Mouse (Mus musculus) kidney, adult 2 months (tissue): ENCODE results near the gene Cabp2. TPM values are rescaled to one million over a fixed set of nuclear protein-coding genes. Genes with fewer than 3 reads are reported as not detected.

Experiments used
- DNase-seq: peaks from one replicate; pipeline ENCODE4 v3.0.0; 2021
- H3K27ac ChIP-seq: fragments of 200-500 bp; 2 replicates; pipeline ENCODE4 v1.5.1; 2012; ENCODE audit warnings: low read depth, low read length, control low read depth, inconsistent platforms; ENCODE audit not compliant: insufficient read depth
- H3K27me3 ChIP-seq: fragments of 200-500 bp; replicated peaks from 2 replicates; pipeline ENCODE4 v1.6.1; 2012; ENCODE audit warnings: mild to moderate bottlenecking, moderate library complexity, low read length, inconsistent platforms; ENCODE audit not compliant: control insufficient read depth, insufficient read depth
- H3K36me3 ChIP-seq: fragments of 200-500 bp; 2 replicates; pipeline ENCODE4 v1.6.1; 2012; ENCODE audit warnings: mild to moderate bottlenecking, moderate library complexity, low read length, inconsistent platforms; ENCODE audit not compliant: control insufficient read depth, insufficient read depth
- H3K4me1 ChIP-seq: fragments of 200-500 bp; 2 replicates; pipeline ENCODE4 v1.6.1; 2011; ENCODE audit warnings: low read length; ENCODE audit not compliant: control insufficient read depth, insufficient read depth
- H3K4me3 ChIP-seq: fragments of 200-500 bp; 2 replicates; pipeline ENCODE4 v1.5.1; 2011; ENCODE audit warnings: mild to moderate bottlenecking, low read depth, low read length, control low read depth; ENCODE audit not compliant: insufficient read depth
- CTCF ChIP-seq: fragments of 200-500 bp; conservative IDR thresholded peaks from 2 replicates; pipeline ENCODE4 v1.5.1; 2011; ENCODE audit warnings: low read depth, mild to moderate bottlenecking, control low read depth, low read length, moderate library complexity, mixed read lengths; ENCODE audit not compliant: insufficient read depth, insufficient read length
- POLR2A ChIP-seq: fragments of 200-500 bp; IDR thresholded peaks from one replicate; pipeline ENCODE4 v1.6.1; 2011; ENCODE audit warnings: low read depth, low read length, control low read depth
- WGBS: fragments of 180-500 bp; shearing (Covaris S2); methylation state at CpG from one replicate; pipeline ENCODE4 v1.1.7; 2018; 5-methylcytosine and 5-hydroxymethylcytosine counted together
- polyA plus RNA-seq: library from polyadenylated mRNA; depleted of rRNA; stranded (reverse); fragments of >200 nt; gene quantifications from 2 replicates; pipeline ENCODE4 v1.2.3, GENCODE M21; 2012

Gene Cabp2
- polyA plus RNA-seq, 1 experiment, result 0.66 TPM

DNA sequence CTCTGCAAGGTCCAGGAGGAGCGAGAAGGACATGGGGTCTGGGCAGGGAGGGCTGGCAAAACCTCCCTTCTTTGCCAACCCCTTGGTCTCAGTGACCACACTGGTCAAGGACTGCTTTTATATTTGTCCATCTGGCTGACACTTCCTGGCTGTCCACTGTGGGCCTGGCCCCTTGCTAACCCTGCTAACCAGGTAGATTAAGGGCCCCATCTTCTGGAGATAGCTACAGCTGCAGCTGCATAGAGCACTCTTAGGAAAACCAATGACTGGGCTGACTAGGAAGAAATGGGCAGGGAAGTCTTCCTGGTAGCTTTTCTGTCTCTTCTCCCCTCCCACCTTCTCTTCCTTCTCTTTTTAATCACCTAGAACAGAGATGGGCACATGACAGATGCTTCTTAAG is 3.6 kb downstream of the Cabp2 start:
- no peak overlapping the region for H3K4me3 ChIP-seq
- TF ChIP-seq POLR2A, result no peak
- peak; percentile 81 for TF ChIP-seq CTCF
- H3K4me1 ChIP-seq, result no peaks in the 10 kb centered on the region; the same call in 1 of the 2 replicates
- no peaks in the 10 kb centered on the region for H3K27me3 ChIP-seq
- peak; percentile 69 for DNase-seq
- WGBS, result 94% methylated on average over 1 of the region's 1 CpGs
- no peaks in the 10 kb centered on the region for H3K36me3 ChIP-seq
- H3K27ac ChIP-seq, result no peak overlapping the region

DNA sequence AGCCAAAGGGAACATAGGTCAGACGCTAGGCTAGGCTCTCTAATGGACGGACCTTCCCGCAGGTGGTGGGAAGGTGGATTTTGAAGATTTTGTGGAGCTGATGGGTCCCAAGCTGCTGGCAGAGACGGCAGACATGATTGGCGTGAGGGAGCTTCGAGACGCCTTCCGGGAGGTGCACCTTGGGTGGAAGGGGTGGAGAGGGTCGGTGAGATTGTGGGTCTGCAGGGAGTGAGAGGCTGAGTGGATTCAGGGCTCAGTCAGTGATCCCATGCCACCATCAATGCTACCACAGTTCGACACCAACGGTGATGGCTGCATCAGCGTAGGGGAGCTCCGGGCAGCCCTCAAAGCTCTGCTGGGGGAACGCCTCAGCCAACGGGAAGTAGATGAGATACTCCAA is 4.8 kb downstream of the Cabp2 start:
- 89% methylated on average over 15 of the region's 15 CpGs for WGBS

DNA sequence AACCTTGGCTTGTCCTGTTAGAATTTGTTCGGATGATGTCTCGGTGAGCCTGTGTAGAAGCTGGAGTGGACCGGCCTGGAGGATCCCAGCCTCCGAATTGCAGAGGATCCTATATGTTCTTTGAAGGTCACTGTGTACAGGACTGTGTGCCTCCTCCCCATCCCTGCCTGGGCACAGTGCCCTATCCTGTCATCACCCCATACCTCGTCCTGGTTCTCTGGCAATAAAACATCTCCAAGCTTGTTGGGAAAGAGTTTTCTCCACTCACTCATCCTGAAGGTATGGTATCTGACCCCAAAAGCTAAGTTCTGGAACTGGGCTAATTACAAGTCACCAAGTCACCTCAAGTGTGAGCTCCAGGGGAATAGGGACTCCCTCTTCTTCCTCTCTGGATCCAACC is 5.7 kb downstream of the Cabp2 start:
- Histone ChIP-seq H3K4me1 (no peaks in the 10 kb centered on the region), H3K27ac (no peak overlapping the region), H3K27me3 (no peaks in the 10 kb centered on the region), H3K36me3 (no peaks in the 10 kb centered on the region), H3K4me3 (no peak overlapping the region)
- TF ChIP-seq CTCF (no peak), POLR2A (no peak)
- DNase-seq, result no peak
- WGBS, result 81% methylated on average over 5 of the region's 5 CpGs

More for the DNA sequence above, 4.8 kb downstream of the Cabp2 start:
- no peak overlapping the region for H3K4me3 ChIP-seq
- H3K27me3 ChIP-seq, result no peaks in the 10 kb centered on the region
- H3K4me1 ChIP-seq, result no peaks in the 10 kb centered on the region; the same call in 1 of the 2 replicates
- no peak overlapping the region for H3K27ac ChIP-seq
- TF ChIP-seq CTCF, result no peak
- no peak for TF ChIP-seq POLR2A
- no peak for DNase-seq
- H3K36me3 ChIP-seq, result no peaks in the 10 kb centered on the region

DNA sequence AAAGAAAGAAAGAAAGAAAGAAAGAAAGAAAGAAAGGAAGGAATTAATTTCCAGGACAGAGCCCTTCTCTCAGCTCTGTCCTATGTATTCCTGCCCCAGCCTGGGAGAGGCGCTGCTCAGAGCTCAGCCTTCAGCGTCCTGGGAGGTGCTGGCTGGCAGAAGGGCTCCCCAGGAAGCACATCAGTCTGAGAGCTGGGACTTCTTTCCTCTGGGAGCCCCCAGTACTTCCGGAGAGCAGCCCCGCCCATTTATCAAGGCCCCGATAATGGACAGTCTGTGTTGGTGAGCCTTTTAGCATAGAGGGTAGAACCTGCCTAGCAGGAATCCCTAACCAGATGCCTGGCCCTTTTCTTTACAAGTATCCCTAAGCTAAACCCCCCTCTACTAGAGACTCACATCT is 6.8 kb downstream of the Cabp2 start:
- WGBS, result 61% methylated on average over 5 of the region's 5 CpGs

DNA sequence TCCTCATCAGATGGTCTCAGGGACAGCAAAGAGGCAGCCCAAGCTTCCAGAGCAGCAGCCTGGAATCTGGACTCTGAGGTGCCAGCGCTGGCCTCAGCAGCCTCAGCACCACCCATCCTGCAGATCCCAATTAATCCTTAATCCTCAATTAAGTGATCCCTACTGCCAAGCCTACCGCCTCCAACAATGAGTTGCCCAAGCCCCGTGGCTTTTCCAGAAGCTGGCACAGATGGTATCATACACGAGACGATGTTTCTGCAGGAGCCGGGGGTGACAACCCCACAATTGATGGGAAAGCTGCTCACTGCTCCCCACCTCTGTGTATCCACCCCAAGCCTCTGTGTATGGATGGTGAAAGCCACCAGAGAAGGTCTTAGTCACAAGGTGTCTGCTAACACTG is 7.8 kb downstream of the Cabp2 start:
- no peak for TF ChIP-seq CTCF
- no peak for TF ChIP-seq POLR2A
- no peaks in the 10 kb centered on the region for H3K4me1 ChIP-seq
- WGBS, result 67% methylated on average over 6 of the region's 6 CpGs
- H3K4me3 ChIP-seq, result no peak overlapping the region
- no peaks in the 10 kb centered on the region for H3K27me3 ChIP-seq
- H3K36me3 ChIP-seq, result no peaks in the 10 kb centered on the region
- no peak overlapping the region for H3K27ac ChIP-seq
- DNase-seq, result no peak

More for the DNA sequence above, 6.8 kb downstream of the Cabp2 start:
- H3K4me1 ChIP-seq, result no peaks in the 10 kb centered on the region
- no peak overlapping the region for H3K27ac ChIP-seq
- H3K4me3 ChIP-seq, result no peak overlapping the region
- no peak for DNase-seq
- no peaks in the 10 kb centered on the region for H3K36me3 ChIP-seq
- TF ChIP-seq POLR2A (no peak), CTCF (no peak)
- no peaks in the 10 kb centered on the region for H3K27me3 ChIP-seq

DNA sequence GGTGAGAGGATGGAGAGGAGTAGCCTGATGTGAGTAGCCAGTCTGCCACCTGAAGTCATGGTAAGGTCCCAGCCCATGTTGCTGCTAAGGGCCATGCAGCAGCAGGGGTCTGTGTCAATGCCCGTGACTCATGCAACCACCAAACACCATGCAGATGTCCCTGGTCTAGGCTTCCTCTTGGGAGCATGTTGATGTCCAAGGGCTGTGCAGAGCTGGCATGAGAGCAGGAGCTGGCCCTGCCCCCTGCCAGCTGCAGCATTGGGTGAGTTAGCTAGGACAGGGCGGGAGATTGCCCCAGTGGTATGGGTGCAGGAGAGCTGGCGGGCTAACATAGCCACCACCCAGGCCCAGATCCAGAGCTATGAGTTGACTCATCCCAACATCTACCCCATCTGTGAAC is 9.1 kb downstream of the Cabp2 start:
- H3K4me1 ChIP-seq, result no peaks in the 10 kb centered on the region
- no peak for TF ChIP-seq CTCF
- no peak for TF ChIP-seq POLR2A
- WGBS, result 89% methylated on average over 3 of the region's 3 CpGs
- H3K27ac ChIP-seq, result no peak overlapping the region
- no peak overlapping the region for H3K4me3 ChIP-seq
- DNase-seq, result no peak
- no peaks in the 10 kb centered on the region for H3K27me3 ChIP-seq
- H3K36me3 ChIP-seq, result no peaks in the 10 kb centered on the region

DNA sequence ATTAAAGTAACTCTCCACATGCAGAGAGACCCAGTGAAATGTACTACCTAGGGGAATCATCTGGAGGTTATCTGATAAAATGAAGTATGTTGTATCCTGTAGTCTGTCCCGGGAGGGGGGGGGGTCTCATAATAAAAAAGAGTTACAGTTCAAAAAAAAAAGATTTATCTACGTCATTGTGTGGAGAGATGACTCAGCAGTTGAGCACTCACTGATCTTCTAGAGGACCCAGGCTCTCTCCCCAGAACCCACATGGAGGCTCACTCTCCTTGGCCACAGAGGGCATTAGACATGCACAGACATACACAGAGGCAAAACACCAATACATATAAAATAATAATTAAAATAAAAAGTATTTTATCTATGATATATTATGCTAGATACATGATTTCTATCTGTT is 10.0 kb downstream of the Cabp2 start:
- Histone ChIP-seq H3K27me3 (no peaks in the 10 kb centered on the region), H3K36me3 (no peaks in the 10 kb centered on the region), H3K4me1 (peaks cover 3% of the 10 kb centered on the region; the same call in 1 of the 2 replicates), H3K4me3 (no peak overlapping the region), H3K27ac (no peak overlapping the region)
- no peak for DNase-seq
- WGBS, result 66% methylated on average over 2 of the region's 2 CpGs
- no peak for TF ChIP-seq POLR2A
- no peak for TF ChIP-seq CTCF
